Mouse (Mus musculus): ENCODE data around the gene Gsk3b.
"Not testable (repeated sequence)": the region's sequence is repeated elsewhere in the genome, so short reads cannot be mapped to it uniquely, and the experiment has no call there.

DNA sequence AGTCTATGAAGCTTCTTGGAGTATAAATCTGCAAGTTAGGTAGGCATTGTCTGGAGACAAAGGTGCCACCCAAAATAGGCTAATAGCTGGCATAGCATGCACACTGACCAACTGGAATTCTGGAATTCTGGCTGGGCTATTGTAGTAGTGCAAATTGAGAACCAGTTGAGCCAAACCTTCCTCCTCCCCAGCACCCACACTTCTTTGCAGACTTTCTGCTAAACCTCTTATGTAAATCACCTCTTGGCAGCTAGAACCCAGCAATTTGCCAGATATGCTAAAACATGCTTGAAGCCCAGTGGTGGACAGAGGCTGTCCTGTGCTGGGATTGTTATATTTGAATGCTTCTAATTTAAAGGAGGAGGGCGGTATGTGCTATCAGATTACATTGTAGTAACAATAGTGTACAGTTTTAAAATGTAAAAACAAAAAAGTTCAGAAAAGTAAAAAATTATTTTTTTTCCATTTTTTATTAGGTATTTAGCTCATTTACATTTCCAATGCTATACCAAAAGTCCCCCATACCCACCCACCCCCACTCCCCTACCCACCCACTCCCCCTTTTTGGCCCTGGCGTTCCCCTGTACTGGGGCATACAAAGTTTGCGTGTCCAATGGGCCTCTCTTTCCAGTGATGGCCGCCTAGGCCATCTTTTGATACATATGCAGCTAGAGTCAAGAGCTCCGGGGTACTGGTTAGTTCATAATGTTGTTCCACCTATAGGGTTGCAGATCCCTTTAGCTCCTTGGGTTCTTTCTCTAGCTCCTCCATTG, 14.8 kb upstream of the Gsk3b start:
- not testable (repeated sequence) for TF ChIP-seq CTCF, EP300 (IDR thresholded peaks at IDR 0.05; ENCODE audit: low read depth)

Measured in liver, embryonic 14.5 days (tissue).